Mouse (Mus musculus) neural tube, embryonic 11.5 days (tissue): Measurements from ENCODE around the gene Rpl29. TPM values are rescaled to one million over a fixed set of nuclear protein-coding genes. Genes with fewer than 3 reads are reported as not detected.

ENCODE experiments used
- ATAC-seq: fragments of 200-750 bp; cut with Nextera tagmentation; 2 replicates; pipeline ENCODE4 v1.8.0; 2017; ENCODE audit warnings: moderate number of reproducible peaks, mild to moderate bottlenecking, moderate TSS enrichment, moderate library complexity; ENCODE audit not compliant: insufficient read depth, low FRiP score, low TSS enrichment
- DNase-seq: peaks from one replicate; pipeline ENCODE4 v3.0.0-alpha.2; 2015; ENCODE audit warnings: low spot score
- H3K27ac ChIP-seq: fragments of 300-500 bp; sonication (generic); 2 replicates; pipeline ENCODE4 v1.5.1; 2014; ENCODE audit warnings: low read depth, mild to moderate bottlenecking, low read length
- H3K27me3 ChIP-seq: fragments of 300-500 bp; sonication (generic); 2 replicates; pipeline ENCODE4 v1.6.1; 2014; ENCODE audit warnings: mild to moderate bottlenecking, low read length, mixed read lengths; ENCODE audit not compliant: control insufficient read depth, insufficient read depth
- H3K36me3 ChIP-seq: fragments of 300-500 bp; sonication (generic); 2 replicates; pipeline ENCODE4 v1.6.1; 2014; ENCODE audit warnings: mild to moderate bottlenecking, low read length, moderate library complexity, mixed read lengths; ENCODE audit not compliant: control insufficient read depth, insufficient read depth
- H3K4me1 ChIP-seq: fragments of 300-500 bp; sonication (generic); 2 replicates; pipeline ENCODE4 v1.6.1; 2014; ENCODE audit warnings: low read length, mixed read lengths; ENCODE audit not compliant: control insufficient read depth, insufficient read depth
- H3K4me2 ChIP-seq: fragments of 300-500 bp; sonication (generic); 2 replicates; pipeline ENCODE4 v1.6.1; 2014; ENCODE audit warnings: low read depth, mild to moderate bottlenecking, moderate library complexity
- H3K4me3 ChIP-seq: fragments of 300-500 bp; sonication (generic); 2 replicates; pipeline ENCODE4 v1.5.1; 2014; ENCODE audit warnings: low read depth, low read length
- H3K9ac ChIP-seq: fragments of 300-500 bp; sonication (generic); 2 replicates; pipeline ENCODE4 v1.6.1; 2014; ENCODE audit warnings: mild to moderate bottlenecking, low read length
- H3K9me3 ChIP-seq: fragments of 300-500 bp; sonication (generic); 2 replicates; pipeline ENCODE4 v1.6.1; 2016; ENCODE audit warnings: low read length; ENCODE audit not compliant: control insufficient read depth
- WGBS: fragments of 180-500 bp; shearing (Covaris S2); extraction: QIAGEN DNeasy Blood & Tissue Kit; methylation state at CpG from one replicate; pipeline ENCODE4 v1.1.7; 2014; 5-methylcytosine and 5-hydroxymethylcytosine counted together
- polyA plus RNA-seq: library from polyadenylated mRNA; unstranded; fragments of >200 nt; fragmentation: Nextera tagmentation; extraction: Ambion mirVana; gene quantifications from 2 replicates; pipeline ENCODE4 v1.2.1, GENCODE M21; 2014

Rpl29 gene
- polyA plus RNA-seq, 1 experiment from 2014 or later: 844 TPM

DNA sequence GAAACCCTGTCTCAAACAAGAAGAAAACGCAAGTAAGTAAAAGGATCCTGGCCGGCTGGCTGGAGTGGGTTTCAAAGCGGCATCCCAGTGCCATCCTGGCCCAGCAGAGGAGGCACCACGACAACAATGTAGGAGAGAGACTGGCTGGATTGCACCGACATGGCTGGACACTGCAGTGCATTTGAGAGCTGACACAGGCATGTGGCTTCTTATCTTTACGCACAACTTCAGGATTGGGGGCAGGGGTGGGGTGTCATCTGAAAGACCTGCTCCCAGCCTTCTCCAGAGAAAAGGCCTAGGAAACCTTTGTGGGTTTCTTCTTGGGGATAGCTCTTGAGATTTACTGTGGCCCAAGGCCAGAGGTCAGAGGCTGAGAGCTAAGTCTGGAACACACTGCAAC lies 17.5 kb upstream of the Rpl29 start:
- H3K9ac ChIP-seq: no peak overlapping the region
- DNase-seq (no peak), ATAC-seq (no peak)
- WGBS: 82% methylated on average over 6 of the region's 6 CpGs
- no peaks in the 10 kb centered on the region for H3K4me1 ChIP-seq
- H3K36me3 ChIP-seq: no peaks in the 10 kb centered on the region
- no peak overlapping the region for H3K4me2 ChIP-seq
- H3K27ac ChIP-seq: no peak overlapping the region; the same call in 1 of the 2 replicates
- no peaks in the 10 kb centered on the region for H3K9me3 ChIP-seq
- H3K27me3 ChIP-seq: no peaks in the 10 kb centered on the region
- H3K4me3 ChIP-seq: no peak overlapping the region

DNA sequence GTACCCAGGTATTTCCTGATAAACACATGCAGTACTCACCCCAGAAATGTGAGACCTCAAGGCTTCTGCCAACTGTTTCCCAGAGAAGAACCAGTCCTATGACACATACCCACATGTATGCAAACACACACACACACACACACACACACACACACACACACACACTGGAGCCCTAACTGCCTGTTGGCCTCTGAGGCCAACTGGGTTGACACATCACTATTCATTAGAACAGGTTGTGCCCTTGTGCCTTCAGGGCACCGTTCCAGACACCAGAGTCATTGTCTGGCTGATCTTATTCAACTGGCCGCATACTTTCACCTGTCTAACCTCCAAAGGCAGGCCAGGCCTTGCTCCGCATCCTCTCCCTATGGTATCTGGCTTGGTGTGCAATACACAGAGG lies 17.0 kb upstream of the Rpl29 start:
- WGBS: 86% methylated on average over 3 of the region's 3 CpGs
- no peak overlapping the region for H3K27ac ChIP-seq
- H3K4me3 ChIP-seq: no peak overlapping the region
- H3K9ac ChIP-seq: no peak overlapping the region
- no peaks in the 10 kb centered on the region for H3K4me1 ChIP-seq
- no peaks in the 10 kb centered on the region for H3K36me3 ChIP-seq
- ATAC-seq (no peak), DNase-seq (no peak)
- no peaks in the 10 kb centered on the region for H3K27me3 ChIP-seq
- no peaks in the 10 kb centered on the region for H3K9me3 ChIP-seq
- H3K4me2 ChIP-seq: no peak overlapping the region

DNA sequence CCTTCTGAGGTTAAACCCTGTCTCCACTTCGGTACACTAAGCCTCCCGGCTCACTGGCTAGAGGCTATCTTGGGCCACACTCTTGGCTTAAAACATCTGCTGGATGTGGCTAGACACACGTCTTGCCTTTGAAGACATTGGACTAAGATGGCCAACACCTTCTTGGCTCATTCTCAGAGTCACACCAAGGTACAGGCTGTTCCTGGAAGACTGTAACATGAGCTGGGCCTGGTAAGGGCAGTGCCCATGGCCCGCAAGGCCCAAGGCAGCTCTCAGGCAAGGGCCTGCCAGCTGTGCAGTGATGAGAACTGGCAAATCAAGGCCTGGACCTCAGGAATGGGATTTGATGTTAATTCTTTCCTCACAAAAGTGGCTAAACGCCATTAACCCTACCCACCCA lies 15.6 kb upstream of the Rpl29 start:
- Histone ChIP-seq H3K9me3 (no peaks in the 10 kb centered on the region), H3K4me3 (no peak overlapping the region), H3K27me3 (no peaks in the 10 kb centered on the region), H3K36me3 (no peaks in the 10 kb centered on the region), H3K4me1 (peaks cover 7% of the 10 kb centered on the region), H3K4me2 (no peak overlapping the region), H3K27ac (no peak overlapping the region), H3K9ac (no peak overlapping the region)
- no peak for DNase-seq
- 80% methylated on average over 5 of the region's 5 CpGs for WGBS
- no peak for ATAC-seq

DNA sequence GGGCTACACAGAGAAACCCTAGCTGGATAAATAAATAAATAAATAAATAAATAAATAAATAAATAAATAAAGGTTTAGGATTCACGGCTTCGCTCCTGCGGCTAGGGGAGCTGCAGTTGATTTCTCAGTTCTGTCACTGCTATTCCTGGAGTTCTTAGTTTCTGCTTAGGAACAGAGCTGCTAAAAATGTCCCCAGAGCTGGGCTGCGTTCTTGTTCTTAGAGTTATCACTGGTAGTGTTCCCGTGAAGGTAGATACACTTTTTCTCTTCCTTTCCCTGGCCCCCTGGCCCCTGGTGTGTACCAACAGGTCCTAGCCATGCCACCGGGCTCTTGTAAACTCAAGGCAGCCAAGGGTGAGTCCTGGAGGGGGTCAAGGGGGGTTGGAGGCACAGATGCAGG lies 12.4 kb upstream of the Rpl29 start:
- Histone ChIP-seq H3K27me3 (no peaks in the 10 kb centered on the region), H3K9me3 (no peaks in the 10 kb centered on the region), H3K4me3 (no peak overlapping the region), H3K4me1 (peaks cover 19% of the 10 kb centered on the region), H3K9ac (no peak overlapping the region), H3K36me3 (no peaks in the 10 kb centered on the region), H3K4me2 (no peak overlapping the region), H3K27ac (no peak overlapping the region)
- no peak for ATAC-seq
- DNase-seq: no peak
- 87% methylated on average over 6 of the region's 6 CpGs for WGBS

DNA sequence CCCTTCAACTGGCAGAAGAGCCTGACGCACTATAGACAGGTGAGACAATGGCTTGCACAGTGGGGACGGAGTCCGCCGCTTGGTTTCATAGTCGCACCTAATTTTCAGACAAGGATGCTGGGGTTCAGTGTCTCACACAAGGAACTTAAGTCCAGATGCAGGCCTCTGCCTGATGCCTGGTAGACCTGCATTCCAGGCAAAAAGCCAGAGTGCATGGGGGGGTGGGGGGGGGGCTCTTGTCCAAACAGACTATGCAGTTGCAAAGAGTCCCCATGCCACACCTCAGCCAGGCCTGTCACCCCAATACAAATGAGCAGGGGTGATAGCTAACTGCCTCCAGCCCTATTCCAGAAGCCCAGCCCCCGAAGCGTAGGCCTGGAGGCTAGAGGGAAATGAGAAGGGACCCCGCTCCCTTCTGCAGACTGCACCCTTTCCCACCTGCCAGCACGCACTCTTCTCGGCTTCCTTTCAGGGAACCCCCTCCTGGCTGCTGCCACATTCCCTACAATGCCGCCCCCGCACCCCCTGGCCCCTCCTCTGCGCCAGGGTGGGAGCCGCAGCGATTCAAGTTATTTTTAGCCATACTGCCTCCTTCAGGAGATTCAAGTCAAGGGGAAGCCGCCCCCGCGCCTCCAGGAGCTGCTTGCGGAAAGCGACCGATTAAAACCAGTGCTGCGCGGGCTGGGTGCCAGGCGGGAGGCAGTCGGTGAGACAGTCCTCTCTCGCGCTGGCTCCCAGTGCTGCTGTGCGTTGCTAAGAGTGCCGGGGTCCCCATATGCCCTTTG lies 11.2 kb upstream of the Rpl29 start:
- Histone ChIP-seq H3K4me1 (peaks cover 19% of the 10 kb centered on the region), H3K9me3 (no peaks in the 10 kb centered on the region), H3K4me2 (peak overlapping the region; percentile 58), H3K4me3 (peak overlapping the region; percentile 16), H3K27me3 (no peaks in the 10 kb centered on the region), H3K36me3 (no peaks in the 10 kb centered on the region), H3K9ac (peak overlapping the region; percentile 32), H3K27ac (no peak overlapping the region)
- no peak for ATAC-seq
- WGBS: 19% methylated on average over 29 of the region's 29 CpGs
- DNase-seq: peak; percentile 64

DNA sequence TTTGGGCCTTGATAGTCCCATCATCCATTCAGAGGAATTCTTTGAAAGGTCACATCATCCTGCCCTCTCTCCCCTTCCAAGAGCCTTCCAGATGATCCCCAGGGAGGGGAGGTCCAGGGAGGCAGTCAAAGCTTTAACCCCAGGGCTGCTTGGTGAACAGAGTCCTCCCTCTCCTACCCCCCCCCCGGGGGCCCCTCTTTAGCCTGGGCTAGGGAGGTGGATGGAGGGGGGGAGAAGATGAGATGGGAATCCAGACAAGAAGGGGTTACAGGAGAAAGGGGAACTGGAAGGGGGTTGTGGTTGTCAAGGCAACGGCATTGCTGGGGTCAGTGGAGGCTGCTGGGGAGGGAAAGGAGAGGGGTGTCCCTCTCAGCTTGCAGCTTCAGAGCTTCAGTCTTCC lies 8.6 kb upstream of the Rpl29 start:
- Histone ChIP-seq H3K9ac (no peak overlapping the region), H3K9me3 (no peaks in the 10 kb centered on the region), H3K4me1 (peaks cover 19% of the 10 kb centered on the region), H3K27me3 (no peaks in the 10 kb centered on the region), H3K4me2 (peak overlapping the region; percentile 22), H3K4me3 (no peak overlapping the region), H3K27ac (0 out of 2 replicates have a peak overlapping the region, but pooled peaks have one; percentile 1), H3K36me3 (no peaks in the 10 kb centered on the region)
- DNase-seq (peak; percentile 63), ATAC-seq (peak; percentile 42; the same call in 1 of the 2 replicates)
- 0% methylated on average over 2 of the region's 2 CpGs for WGBS

DNA sequence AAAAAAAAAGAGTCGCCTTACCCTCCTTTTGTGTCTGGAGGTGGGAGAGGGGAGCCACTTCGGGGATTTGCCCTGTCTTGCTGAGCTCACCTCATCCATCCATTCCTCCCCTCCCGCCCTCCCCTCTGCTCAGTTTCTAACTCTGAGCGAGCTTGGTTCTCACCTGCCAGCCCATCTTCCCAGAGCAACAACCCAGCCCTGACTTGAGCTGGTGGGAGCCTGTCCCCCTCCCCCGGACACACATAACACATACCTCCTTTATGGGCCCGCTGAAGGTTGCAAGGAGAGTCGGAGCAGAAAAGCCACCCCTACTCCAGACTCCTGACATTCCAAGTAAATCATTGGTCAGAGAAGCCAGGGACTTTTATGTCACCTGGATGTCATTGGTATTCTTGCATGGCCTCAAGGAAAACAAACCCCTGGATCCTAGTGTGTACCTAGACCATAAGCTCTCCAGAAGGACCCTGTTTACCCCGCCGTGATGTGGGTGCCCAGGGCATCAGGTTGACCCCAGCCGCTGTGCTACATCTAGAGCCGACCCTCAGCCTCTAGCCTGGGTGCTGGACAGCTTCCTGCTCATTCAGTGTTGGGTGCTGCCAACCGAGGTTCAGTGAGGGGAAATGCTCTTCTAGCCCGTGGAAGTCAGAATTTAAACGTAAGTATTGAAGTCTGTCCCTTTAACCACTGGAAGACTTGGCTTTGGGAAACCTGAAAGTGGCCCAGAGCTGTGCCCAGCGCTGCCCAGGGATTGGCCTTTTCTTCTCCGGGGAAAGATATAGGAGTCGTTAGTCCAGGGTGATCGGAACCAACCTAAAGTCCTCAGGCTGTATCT lies 8.0 kb upstream of the Rpl29 start:
- H3K9ac ChIP-seq: no peak overlapping the region; the same call in 1 of the 2 replicates
- H3K27me3 ChIP-seq: no peaks in the 10 kb centered on the region
- H3K36me3 ChIP-seq: no peaks in the 10 kb centered on the region
- 7% methylated on average over 18 of the region's 18 CpGs for WGBS
- 0 out of 2 replicates have a peak overlapping the region, but pooled peaks have one; percentile 1 for H3K27ac ChIP-seq
- DNase-seq (no peak), ATAC-seq (peak; percentile 54)
- H3K4me1 ChIP-seq: peaks cover 19% of the 10 kb centered on the region
- peak overlapping the region; percentile 24 for H3K4me2 ChIP-seq
- H3K4me3 ChIP-seq: no peak overlapping the region
- H3K9me3 ChIP-seq: no peaks in the 10 kb centered on the region

DNA sequence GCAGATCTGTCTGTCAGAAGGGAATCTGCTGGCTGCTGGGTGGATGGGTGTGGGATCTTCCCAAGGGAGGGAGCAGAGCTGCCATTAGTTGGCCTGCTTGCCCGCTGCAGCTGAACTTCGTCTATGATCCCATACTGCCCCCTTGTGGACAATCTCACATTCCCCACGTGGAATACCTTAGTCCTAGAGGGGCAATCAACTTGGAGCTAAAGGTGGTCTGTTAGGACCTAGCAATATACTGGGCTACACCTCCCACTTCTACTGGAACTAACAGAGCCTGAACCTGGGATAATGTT lies 7.4 kb upstream of the Rpl29 start:
- Histone ChIP-seq H3K27me3 (no peaks in the 10 kb centered on the region), H3K27ac (no peak overlapping the region), H3K9ac (no peak overlapping the region; the same call in 1 of the 2 replicates), H3K36me3 (no peaks in the 10 kb centered on the region), H3K9me3 (no peaks in the 10 kb centered on the region), H3K4me1 (peaks cover 19% of the 10 kb centered on the region), H3K4me3 (no peak overlapping the region), H3K4me2 (peak overlapping the region; percentile 24; the same call in 1 of the 2 replicates)
- DNase-seq (peak; percentile 86), ATAC-seq (peak; percentile 60)
- 0% methylated on average over 3 of the region's 3 CpGs for WGBS
